Mouse (Mus musculus): ENCODE data around the gene Defa26.
"Not testable (repeated sequence)": the region's sequence is repeated elsewhere in the genome, so short reads cannot be mapped to it uniquely, and the experiment has no call there.

Defa26 gene

DNA sequence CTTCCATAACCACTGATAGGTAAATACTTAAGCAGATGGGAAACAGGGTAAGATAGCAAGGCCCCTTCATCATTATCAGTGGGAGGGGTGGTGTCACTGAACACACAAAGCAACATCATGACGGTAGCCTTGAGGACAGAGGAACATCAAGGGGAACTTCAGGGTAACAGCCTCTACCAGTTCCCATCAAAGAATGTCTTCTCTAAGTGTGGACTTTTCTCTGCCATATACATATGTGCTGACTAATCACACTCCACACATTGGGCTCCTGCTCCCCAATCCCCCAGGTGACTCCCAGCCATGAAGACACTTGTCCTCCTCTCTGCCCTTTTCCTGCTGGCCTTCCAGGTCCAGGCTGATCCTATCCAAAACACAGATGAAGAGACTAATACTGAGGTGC, at the start of gene Defa26:
Defa26 (plus strand) TSS at position 301 of the 400 bp plus-strand sequence.
- DNase-seq = not testable (repeated sequence)

DNA sequence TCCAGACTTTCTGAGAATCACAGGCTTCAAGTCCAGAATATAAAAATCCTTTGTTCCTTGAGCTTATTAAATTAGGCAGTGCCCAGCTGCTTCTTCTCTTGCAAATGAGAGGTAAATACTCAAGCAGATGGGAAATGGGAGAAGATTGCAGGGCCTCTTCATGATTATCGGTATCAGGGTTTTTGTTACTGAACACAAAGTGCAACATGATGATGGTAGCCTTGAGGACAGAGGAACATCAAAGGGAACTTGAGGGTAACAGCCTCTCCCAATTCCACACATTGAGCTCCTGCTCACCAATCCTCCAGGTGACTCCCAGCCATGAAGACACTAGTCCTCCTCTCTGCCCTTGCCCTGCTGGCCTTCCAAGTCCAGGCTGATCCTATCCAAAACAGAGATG, 35.3 kb upstream of the Defa26 start, which contains the start of gene Defa28:
Defa28 (plus strand) TSS at position 301 of the 400 bp plus-strand sequence.
- not testable (repeated sequence) for DNase-seq

DNA sequence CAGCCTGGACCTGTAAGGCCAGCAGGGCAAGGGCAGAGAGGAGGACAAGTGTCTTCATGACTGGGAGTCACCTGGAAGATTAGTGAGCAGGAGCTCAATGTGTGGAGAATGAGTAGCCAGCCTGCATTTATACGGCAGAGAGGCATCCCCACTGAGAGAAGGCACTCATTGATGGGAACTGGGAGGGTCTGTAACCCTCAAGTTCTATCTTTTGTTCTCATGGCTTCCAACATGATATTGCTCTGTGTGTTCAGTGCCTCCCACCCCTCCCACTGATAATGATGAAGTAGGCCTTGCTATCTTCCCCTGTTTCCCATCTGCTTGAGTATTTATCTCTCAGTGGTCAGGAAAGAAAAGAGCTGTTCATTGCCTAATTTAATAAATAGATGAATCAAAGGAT, 23.6 kb upstream of the Defa26 start, which contains the start of gene Gm7861:
Gm7861 (minus strand) TSS at position 101 of the 400 bp plus-strand sequence.
- DNase-seq = not testable (repeated sequence)

DNA sequence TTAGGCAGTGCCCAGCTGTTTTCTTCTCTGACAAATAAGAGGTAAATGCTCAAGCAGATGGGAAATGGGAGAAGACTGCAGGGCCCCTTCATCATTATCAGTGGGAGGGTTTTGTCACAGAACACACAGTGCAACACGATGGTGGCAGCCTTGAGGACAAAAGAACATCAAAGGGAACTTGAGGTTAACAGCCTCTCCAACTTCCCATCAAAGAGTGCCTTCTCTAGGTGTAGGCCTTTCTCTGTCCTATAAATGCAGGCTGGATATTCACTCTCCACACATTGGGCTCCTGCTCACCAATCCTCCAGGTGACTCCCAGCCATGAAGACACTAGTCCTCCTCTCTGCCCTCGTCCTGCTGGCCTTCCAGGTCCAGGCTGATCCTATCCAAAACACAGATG, 37.5 kb downstream of the Defa26 start, which contains the start of gene Defa17:
Defa17 (plus strand) TSS at position 301 of the 400 bp plus-strand sequence.
- DNase-seq = not testable (repeated sequence)

DNA sequence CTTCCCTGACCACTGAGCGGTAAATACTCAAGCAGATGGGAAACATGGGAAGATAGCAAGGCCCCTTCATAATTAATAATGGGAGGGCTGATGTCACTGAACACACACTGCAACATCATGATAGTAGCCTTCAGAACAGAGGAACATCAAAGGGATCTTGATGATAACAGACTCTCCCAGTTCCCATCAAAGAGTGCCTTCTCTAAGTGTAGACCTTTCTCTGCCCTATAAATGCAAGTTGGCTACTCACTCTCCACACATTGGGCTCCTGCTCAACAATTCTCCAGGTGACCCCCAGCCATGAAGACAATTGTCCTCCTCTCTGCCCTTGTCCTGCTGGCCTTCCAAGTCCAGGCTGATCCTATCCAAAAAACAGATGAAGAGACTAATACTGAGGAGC, 47.5 kb downstream of the Defa26 start, which contains the start of gene Defa34:
Defa34 (plus strand) TSS at position 301 of the 400 bp plus-strand sequence.
- DNase-seq = not testable (repeated sequence)
